Mouse (Mus musculus): ENCODE measurements around the gene Frmd5. TPM values are rescaled to one million over a fixed set of nuclear protein-coding genes. Genes with fewer than 3 reads are reported as not detected.
"Not testable (repeated sequence)": the region's sequence is repeated elsewhere in the genome, so short reads cannot be mapped to it uniquely, and the experiment has no call there.

The Frmd5 gene
- polyA plus RNA-seq, 1 experiment from 2014 or later, result 1.3 TPM

- Histone ChIP-seq H3K9me3 (ENCODE audit: control insufficient read depth, low read length) (no peaks in the 10 kb centered on the region), H3K27ac (ENCODE audit: low read length) (no peak overlapping the region), H3K9ac (ENCODE audit: low read depth, low read length) (no peak overlapping the region), H3K36me3 (ENCODE audit: control insufficient read depth, insufficient read depth, low read length) (no peaks in the 10 kb centered on the region), H3K4me2 (ENCODE audit: low read depth, low read length) (no peak overlapping the region), H3K27me3 (replicated peaks; ENCODE audit: control insufficient read depth, insufficient read depth, low read length) (no peaks in the 10 kb centered on the region), H3K4me3 (ENCODE audit: low read length) (no peak overlapping the region), H3K4me1 (ENCODE audit: control insufficient read depth, insufficient read depth, low read length) (no peaks in the 10 kb centered on the region)
- WGBS, result 84% methylated on average over 8 of the region's 8 CpGs
- no peak for ATAC-seq
These were observed 255.6 kb downstream of the Frmd5 start for GRCm38 (mm10) chr2:121551271-121551670.

- H3K36me3 ChIP-seq (ENCODE audit: control insufficient read depth, insufficient read depth, low read length), result no peaks in the 10 kb centered on the region
- no peak overlapping the region for H3K9ac ChIP-seq (ENCODE audit: low read depth, low read length)
- H3K4me1 ChIP-seq (ENCODE audit: control insufficient read depth, insufficient read depth, low read length), result no peaks in the 10 kb centered on the region
- ATAC-seq, result no peak
- WGBS, result 91% methylated on average over 6 of the region's 6 CpGs
- H3K27ac ChIP-seq (ENCODE audit: low read length), result no peak overlapping the region
- no peak overlapping the region for H3K4me3 ChIP-seq (ENCODE audit: low read length)
- no peaks in the 10 kb centered on the region for H3K27me3 ChIP-seq (replicated peaks; ENCODE audit: control insufficient read depth, insufficient read depth, low read length)
- no peak overlapping the region for H3K4me2 ChIP-seq (ENCODE audit: low read depth, low read length)
- no peaks in the 10 kb centered on the region for H3K9me3 ChIP-seq (ENCODE audit: control insufficient read depth, low read length)
These were observed 257.3 kb downstream of the Frmd5 start for GRCm38 (mm10) chr2:121549630-121550029.

GRCm38 (mm10) chr2:121544829-121545228 lies 262.1 kb downstream of the Frmd5 start:
- no peak for ATAC-seq
- Histone ChIP-seq H3K9me3 (ENCODE audit: control insufficient read depth, low read length) (no peaks in the 10 kb centered on the region), H3K27ac (ENCODE audit: low read length) (no peak overlapping the region), H3K4me3 (ENCODE audit: low read length) (no peak overlapping the region), H3K4me1 (ENCODE audit: control insufficient read depth, insufficient read depth, low read length) (no peaks in the 10 kb centered on the region), H3K36me3 (ENCODE audit: control insufficient read depth, insufficient read depth, low read length) (peaks cover 13% of the 10 kb centered on the region), H3K4me2 (ENCODE audit: low read depth, low read length) (no peak overlapping the region), H3K9ac (ENCODE audit: low read depth, low read length) (no peak overlapping the region), H3K27me3 (replicated peaks; ENCODE audit: control insufficient read depth, insufficient read depth, low read length) (no peaks in the 10 kb centered on the region)
- 91% methylated on average over 3 of the region's 3 CpGs for WGBS

GRCm38 (mm10) chr2:121525056-121525455 lies 281.8 kb downstream of the Frmd5 start:
- no peak for ATAC-seq
- WGBS, result 91% methylated on average over 2 of the region's 2 CpGs
- no peak overlapping the region for H3K4me2 ChIP-seq (ENCODE audit: low read depth, low read length)

GRCm38 (mm10) chr2:121522830-121523229 lies 284.1 kb downstream of the Frmd5 start:
- 93% methylated on average over 3 of the region's 3 CpGs for WGBS
- H3K4me1 ChIP-seq (ENCODE audit: control insufficient read depth, insufficient read depth, low read length); H3K36me3 ChIP-seq (ENCODE audit: control insufficient read depth, insufficient read depth, low read length); H3K27ac ChIP-seq (ENCODE audit: low read length); H3K27me3 ChIP-seq (replicated peaks; ENCODE audit: control insufficient read depth, insufficient read depth, low read length); H3K9ac ChIP-seq (ENCODE audit: low read depth, low read length); ATAC-seq; H3K4me3 ChIP-seq (ENCODE audit: low read length); H3K4me2 ChIP-seq (ENCODE audit: low read depth, low read length); H3K9me3 ChIP-seq (ENCODE audit: control insufficient read depth, low read length): not testable (repeated sequence)

More at GRCm38 (mm10) chr2:121525056-121525455, 281.8 kb downstream of the Frmd5 start:
- Histone ChIP-seq H3K4me1 (ENCODE audit: control insufficient read depth, insufficient read depth, low read length) (no peaks in the 10 kb centered on the region), H3K9ac (ENCODE audit: low read depth, low read length) (no peak overlapping the region), H3K36me3 (ENCODE audit: control insufficient read depth, insufficient read depth, low read length) (no peaks in the 10 kb centered on the region), H3K9me3 (ENCODE audit: control insufficient read depth, low read length) (no peaks in the 10 kb centered on the region), H3K27me3 (replicated peaks; ENCODE audit: control insufficient read depth, insufficient read depth, low read length) (no peaks in the 10 kb centered on the region), H3K27ac (ENCODE audit: low read length) (no peak overlapping the region), H3K4me3 (ENCODE audit: low read length) (no peak overlapping the region)

- no peak overlapping the region for H3K9ac ChIP-seq (ENCODE audit: low read depth, low read length)
- 85% methylated on average over 2 of the region's 2 CpGs for WGBS
- no peaks in the 10 kb centered on the region for H3K9me3 ChIP-seq (ENCODE audit: control insufficient read depth, low read length)
- no peak overlapping the region for H3K27ac ChIP-seq (ENCODE audit: low read length)
- no peaks in the 10 kb centered on the region for H3K4me1 ChIP-seq (ENCODE audit: control insufficient read depth, insufficient read depth, low read length)
- no peak overlapping the region for H3K4me2 ChIP-seq (ENCODE audit: low read depth, low read length)
- H3K4me3 ChIP-seq (ENCODE audit: low read length), result no peak overlapping the region
- H3K27me3 ChIP-seq (replicated peaks; ENCODE audit: control insufficient read depth, insufficient read depth, low read length), result no peaks in the 10 kb centered on the region
- no peak for ATAC-seq
- 0 out of 2 replicates have a peak, but pooled peaks cover 3% of the 10 kb centered on the region for H3K36me3 ChIP-seq (ENCODE audit: control insufficient read depth, insufficient read depth, low read length)
These were observed 284.9 kb downstream of the Frmd5 start for GRCm38 (mm10) chr2:121522006-121522405.

GRCm38 (mm10) chr2:121518711-121519110 lies 288.2 kb downstream of the Frmd5 start:
- H3K36me3 ChIP-seq (ENCODE audit: control insufficient read depth, insufficient read depth, low read length); H3K27me3 ChIP-seq (replicated peaks; ENCODE audit: control insufficient read depth, insufficient read depth, low read length); ATAC-seq; H3K9ac ChIP-seq (ENCODE audit: low read depth, low read length); H3K4me2 ChIP-seq (ENCODE audit: low read depth, low read length); H3K4me3 ChIP-seq (ENCODE audit: low read length); H3K27ac ChIP-seq (ENCODE audit: low read length); H3K9me3 ChIP-seq (ENCODE audit: control insufficient read depth, low read length); H3K4me1 ChIP-seq (ENCODE audit: control insufficient read depth, insufficient read depth, low read length): not testable (repeated sequence)
- WGBS, result 89% methylated on average over 4 of the region's 4 CpGs

- 90% methylated on average over 5 of the region's 5 CpGs for WGBS
- Histone ChIP-seq H3K36me3 (ENCODE audit: control insufficient read depth, insufficient read depth, low read length) (0 out of 2 replicates have a peak, but pooled peaks cover 3% of the 10 kb centered on the region), H3K9ac (ENCODE audit: low read depth, low read length) (no peak overlapping the region), H3K27ac (ENCODE audit: low read length) (no peak overlapping the region), H3K4me2 (ENCODE audit: low read depth, low read length) (no peak overlapping the region), H3K4me1 (ENCODE audit: control insufficient read depth, insufficient read depth, low read length) (no peaks in the 10 kb centered on the region), H3K27me3 (replicated peaks; ENCODE audit: control insufficient read depth, insufficient read depth, low read length) (no peaks in the 10 kb centered on the region), H3K4me3 (ENCODE audit: low read length) (no peak overlapping the region), H3K9me3 (ENCODE audit: control insufficient read depth, low read length) (no peaks in the 10 kb centered on the region)
- no peak for ATAC-seq
These were observed 288.8 kb downstream of the Frmd5 start for GRCm38 (mm10) chr2:121518106-121518505.

- Histone ChIP-seq H3K27ac (ENCODE audit: low read length) (no peak overlapping the region), H3K9ac (ENCODE audit: low read depth, low read length) (no peak overlapping the region), H3K36me3 (ENCODE audit: control insufficient read depth, insufficient read depth, low read length) (0 out of 2 replicates have a peak, but pooled peaks cover 11% of the 10 kb centered on the region), H3K4me2 (ENCODE audit: low read depth, low read length) (no peak overlapping the region), H3K27me3 (replicated peaks; ENCODE audit: control insufficient read depth, insufficient read depth, low read length) (no peaks in the 10 kb centered on the region), H3K9me3 (ENCODE audit: control insufficient read depth, low read length) (no peaks in the 10 kb centered on the region), H3K4me1 (ENCODE audit: control insufficient read depth, insufficient read depth, low read length) (peaks cover 5% of the 10 kb centered on the region; the same call in 1 of the 2 replicates), H3K4me3 (ENCODE audit: low read length) (no peak overlapping the region)
- no peak for ATAC-seq
- WGBS, result 94% methylated on average over 4 of the region's 4 CpGs
These were observed 292.7 kb downstream of the Frmd5 start for GRCm38 (mm10) chr2:121514211-121514610.

Measured in intestine, embryonic 16.5 days (tissue).